36 mouse cellular contexts compared by ENCODE assay signal in genomic region chr4:150097847-150098246, GRCm38 (mm10). TPM values are rescaled to one million over a fixed set of nuclear protein-coding genes. Genes with fewer than 3 reads are reported as not detected.
DNase-seq lines count a peak whose midpoint lies in the region; ATAC-seq and TF ChIP-seq lines count a peak whose summit lies in the region.
"Had no signal": no experiment of that assay in that cellular context is flagged by ENCODE, and none has a peak within 500 bp of the region (broad histone marks: within the 10 kb centered on the region; RNA-seq: fewer than 3 reads in every experiment).

No protein-coding gene starts in this region.

- in situ Hi-C loops in CH12.LX (cut with MboI; ENCODE audit: low pct_ligation_motif_present, low pct_unique_long_range_greater_than_20kb, low sequenced_read_pairs) = loop anchor here (10.0 kb wide), 1 partner anchor 63 kb away; no protein-coding TSS in a partner anchor

- no peak overlapping the region for H3K27ac ChIP-seq in lung, embryonic 14.5 days (ENCODE audit: low read depth)
- H3K27ac ChIP-seq in CH12.LX (ENCODE audit: insufficient read depth, low read depth) = no peak overlapping the region
- H3K27ac ChIP-seq in stomach, embryonic 16.5 days (ENCODE audit: low read length) = peak overlapping the region; percentile 35; the same call in 1 of the 2 replicates
- no peak overlapping the region for H3K27ac ChIP-seq in kidney, embryonic 14.5 days (ENCODE audit: low read depth, low read length)
- no peak overlapping the region for H3K27ac ChIP-seq in forebrain, embryonic 10.5 days
- H3K27ac ChIP-seq: embryonic facial prominence, embryonic 10.5 days; embryonic facial prominence, embryonic 13.5 days; forebrain, embryonic 13.5 days; heart, adult 2 months; heart, embryonic 10.5 days; heart, embryonic 13.5 days; hindbrain, embryonic 14.5 days; hindbrain, postnatal 0 days had no signal

- H3K9ac ChIP-seq in lung, embryonic 14.5 days = no peak overlapping the region
- H3K9ac ChIP-seq in CH12.LX (ENCODE audit: insufficient read depth, low read depth) = no peak overlapping the region
- H3K9ac ChIP-seq in stomach, embryonic 16.5 days (ENCODE audit: low read length) = no peak overlapping the region; the same call in 1 of the 2 replicates
- no peak overlapping the region for H3K9ac ChIP-seq in kidney, embryonic 14.5 days (ENCODE audit: low read depth, low read length)
- H3K9ac ChIP-seq: embryonic facial prominence, embryonic 13.5 days; forebrain, embryonic 13.5 days; heart, embryonic 13.5 days; hindbrain, embryonic 14.5 days had no signal

- dilution Hi-C loops in CH12.LX (cut with MboI; ENCODE audit: extremely low pct_ligation_motif_present, extremely low pct_unique_long_range_greater_than_20kb, low sequenced_read_pairs) = no loop called here

- no peak for ATAC-seq in lung, embryonic 14.5 days (ENCODE audit: insufficient read depth)
- ATAC-seq in stomach, embryonic 16.5 days (ENCODE audit: insufficient read depth, low FRiP score) = no peak
- ATAC-seq in kidney, embryonic 14.5 days (ENCODE audit: low FRiP score, low TSS enrichment) = no peak
- ATAC-seq: activated CD4-positive, CD25-positive, alpha-beta regulatory T cell, adult 4 months; CD4-positive, CD25-positive, alpha-beta regulatory T cell, adult 4 months; forebrain, embryonic 13.5 days; forebrain, embryonic 16.5 days had no signal

- H3K27me3 ChIP-seq in lung, embryonic 14.5 days (ENCODE audit: insufficient read depth, low read length) = no peaks in the 10 kb centered on the region
- peaks cover 1% of the 10 kb centered on the region for H3K27me3 ChIP-seq in CH12.LX (replicated peaks)
- H3K27me3 ChIP-seq in stomach, embryonic 16.5 days (ENCODE audit: control insufficient read depth, insufficient read depth, low read length) = no peaks in the 10 kb centered on the region; the same call in 1 of the 2 replicates
- H3K27me3 ChIP-seq in kidney, embryonic 14.5 days (ENCODE audit: control insufficient read depth, insufficient read depth, low read length) = 0 out of 2 replicates have a peak, but pooled peaks cover 7% of the 10 kb centered on the region
- peaks cover 94% of the 10 kb centered on the region for H3K27me3 ChIP-seq in forebrain, embryonic 10.5 days (ENCODE audit: poor library complexity, severe bottlenecking)

- H3K4me3 ChIP-seq in lung, embryonic 14.5 days (ENCODE audit: low read depth, low read length) = no peak overlapping the region
- H3K4me3 ChIP-seq in lung, adult 2 months (replicated peaks; ENCODE audit: extremely low read depth, low read depth, low read length) = no peak overlapping the region
- H3K4me3 ChIP-seq in CH12.LX (replicated peaks in 1 of 3; ENCODE audit: low read depth in 2 of 3, low read length in 2 of 3, poor library complexity in 1 of 3) = no peak overlapping the region
- no peak overlapping the region for H3K4me3 ChIP-seq in stomach, embryonic 16.5 days (replicated peaks; ENCODE audit: low read length)
- no peak overlapping the region for H3K4me3 ChIP-seq in kidney, embryonic 14.5 days (ENCODE audit: low read length)
- no peak overlapping the region for H3K4me3 ChIP-seq in forebrain, embryonic 10.5 days
- H3K4me3 ChIP-seq: embryonic facial prominence, embryonic 10.5 days; embryonic facial prominence, embryonic 13.5 days; erythroblast, embryonic 14.5 days; forebrain, embryonic 13.5 days; heart, adult 2 months; heart, embryonic 10.5 days; heart, embryonic 13.5 days had no signal

- H3K79me2 ChIP-seq in CH12.LX (replicated peaks; ENCODE audit: control insufficient read depth, extremely low read depth, insufficient read depth, poor library complexity, severe bottlenecking) = no peaks in the 10 kb centered on the region

- H3K4me2 ChIP-seq in lung, embryonic 14.5 days = no peak overlapping the region
- H3K4me2 ChIP-seq in CH12.LX (ENCODE audit: insufficient read depth, low read depth, poor library complexity, severe bottlenecking) = peak overlapping the region; percentile 8; the same call in 1 of the 2 replicates
- no peak overlapping the region for H3K4me2 ChIP-seq in stomach, embryonic 16.5 days (ENCODE audit: low read depth, low read length)
- no peak overlapping the region for H3K4me2 ChIP-seq in kidney, embryonic 14.5 days (replicated peaks; ENCODE audit: low read depth, low read length)
- H3K4me2 ChIP-seq: embryonic facial prominence, embryonic 13.5 days; forebrain, embryonic 13.5 days; heart, embryonic 13.5 days; hindbrain, embryonic 14.5 days had no signal

- TF ChIP-seq RAD21 in CH12.LX (IDR thresholded peaks at IDR 0.05; ENCODE audit: low read depth, low read length) = no peak; the same call in 1 of the 2 replicates

- no peaks in the 10 kb centered on the region for H3K9me3 ChIP-seq in lung, embryonic 14.5 days (ENCODE audit: low read depth, low read length)
- H3K9me3 ChIP-seq in CH12.LX (replicated peaks; ENCODE audit: low read length) = peaks cover 4% of the 10 kb centered on the region
- no peaks in the 10 kb centered on the region for H3K9me3 ChIP-seq in stomach, embryonic 16.5 days (replicated peaks; ENCODE audit: control insufficient read depth, low read length)
- no peaks in the 10 kb centered on the region for H3K9me3 ChIP-seq in kidney, embryonic 14.5 days (ENCODE audit: control insufficient read depth, low read length)
- H3K9me3 ChIP-seq in forebrain, embryonic 10.5 days = no peaks in the 10 kb centered on the region
- H3K9me3 ChIP-seq: embryonic facial prominence, embryonic 10.5 days; embryonic facial prominence, embryonic 13.5 days; forebrain, embryonic 13.5 days; heart, embryonic 10.5 days; heart, embryonic 13.5 days had no signal

- peaks cover 9% of the 10 kb centered on the region; the same call in 1 of the 2 replicates for H3K36me3 ChIP-seq in lung, embryonic 14.5 days (ENCODE audit: insufficient read depth)
- H3K36me3 ChIP-seq in CH12.LX (replicated peaks in 1 of 2; ENCODE audit: control insufficient read depth in 1 of 2, insufficient read depth in 1 of 2, low read length in 1 of 2) = peaks cover 3 to 53% of the 10 kb centered on the region in 2 experiments
- 0 out of 2 replicates have a peak, but pooled peaks cover 10% of the 10 kb centered on the region for H3K36me3 ChIP-seq in stomach, embryonic 16.5 days (ENCODE audit: control insufficient read depth, insufficient read depth, low read length)
- H3K36me3 ChIP-seq in kidney, embryonic 14.5 days (ENCODE audit: control insufficient read depth, insufficient read depth, low read length) = no peaks in the 10 kb centered on the region
- no peaks in the 10 kb centered on the region for H3K36me3 ChIP-seq in forebrain, embryonic 10.5 days (replicated peaks)
- H3K36me3 ChIP-seq: embryonic facial prominence, embryonic 10.5 days had no signal

- TF ChIP-seq POLR2A in lung, adult 2 months (IDR thresholded peaks at IDR 0.05; ENCODE audit: borderline replicate concordance, extremely low read depth, low read depth, low read length) = no peak
- no peak for TF ChIP-seq POLR2A in CH12.LX (IDR thresholded peaks at IDR 0.05; ENCODE audit: low read depth, low read length)

- WGBS in lung, embryonic 14.5 days = 56% methylated on average over 4 of the region's 4 CpGs
- WGBS in lung, adult 2 months = 74% methylated on average over 4 of the region's 4 CpGs
- WGBS in stomach, embryonic 16.5 days = 59% methylated on average over 4 of the region's 4 CpGs
- WGBS in kidney, embryonic 14.5 days = 89% methylated on average over 4 of the region's 4 CpGs
- WGBS in forebrain, embryonic 10.5 days = 91% methylated on average over 4 of the region's 4 CpGs

- DNase-seq in lung, embryonic 14.5 days = no peak
- DNase-seq in lung, adult 2 months = no peak
- peak; percentile 73 for DNase-seq in CH12.LX (ENCODE audit: extremely low read depth)
- DNase-seq in forebrain, embryonic 10.5 days (ENCODE audit: extremely low spot score, low spot score) = no peak
- DNase-seq: adrenal gland, adult 8-10 months; adrenal gland, postnatal 25 days; cerebellum, adult 11-12 months; cerebellum, adult 8-10 months; cerebellum, postnatal 10 days; cerebellum, postnatal 36 days; embryo, embryonic 11 days; gastrocnemius, postnatal 10 days; gastrocnemius, postnatal 36 days; heart, adult 2 months; heart, postnatal 14 days; heart, postnatal 4 days had no signal

- H3K4me1 ChIP-seq in lung, embryonic 14.5 days (ENCODE audit: insufficient read depth) = peaks cover 15% of the 10 kb centered on the region
- H3K4me1 ChIP-seq in lung, adult 2 months (ENCODE audit: control insufficient read depth, insufficient read depth, low read length) = no peaks in the 10 kb centered on the region
- peaks cover 27 to 65% of the 10 kb centered on the region in 2 experiments for H3K4me1 ChIP-seq in CH12.LX (ENCODE audit: control insufficient read depth in 1 of 2, insufficient read depth in 2 of 2)
- H3K4me1 ChIP-seq in stomach, embryonic 16.5 days (ENCODE audit: control insufficient read depth, insufficient read depth, low read length) = peaks cover 21% of the 10 kb centered on the region
- peaks cover 15% of the 10 kb centered on the region; the same call in 1 of the 2 replicates for H3K4me1 ChIP-seq in kidney, embryonic 14.5 days (ENCODE audit: control insufficient read depth, insufficient read depth, low read length)
- H3K4me1 ChIP-seq in forebrain, embryonic 10.5 days = peaks cover 21% of the 10 kb centered on the region

- peak; percentile 93 for TF ChIP-seq EP300 in CH12.LX (IDR thresholded peaks at IDR 0.05; ENCODE audit: low read length)

- 0 out of 2 replicates have a peak, but pooled peaks have one; percentile 1 for TF ChIP-seq CTCF in lung, embryonic 14.5 days (IDR thresholded peaks at IDR 0.05; ENCODE audit: low read depth)
- no peak for TF ChIP-seq CTCF in lung, adult 2 months (IDR thresholded peaks at IDR 0.05; ENCODE audit: insufficient read depth, low read length)
- TF ChIP-seq CTCF in CH12.LX (conservative IDR thresholded peaks at IDR 0.05 in 1 of 2, IDR thresholded peaks at IDR 0.05 in 1 of 2; ENCODE audit: low read depth in 2 of 2, low read length in 2 of 2) = peak in 1 of 2 experiments; percentile 17; a peak in 2 of 4 replicates

RNA-seq across cellular contexts. Expression of gene Gpr157, which starts 10.7 kb away (rescaled TPM):
- 1.4 and 1.5 TPM in 2 replicates for polyA plus RNA-seq in lung, embryonic 14.5 days (2014; fragmentation: Nextera tagmentation; extraction: Ambion mirVana)
- polyA plus RNA-seq in lung, adult 2 months (2012; rRNA removed) = 3.8 and 5.0 TPM in 2 replicates
- total RNA-seq in CH12.LX (2012; rRNA removed) (1.3 and 2.8 TPM in 2 replicates), CH12.LX (2014; rRNA removed) (2.3 and 2.6 TPM in 2 replicates)
- polyA plus RNA-seq in CH12.LX (2012; ENCODE audit: insufficient read length, low read depth) = 3.1 and 3.5 TPM in 2 replicates
- 1.5 TPM in 2 replicates for polyA plus RNA-seq in stomach, embryonic 16.5 days (2015; fragmentation: Nextera tagmentation; extraction: Ambion mirVana)
- polyA plus RNA-seq in kidney, embryonic 14.5 days (2014; fragmentation: Nextera tagmentation; extraction: Ambion mirVana) = 0.20 and 0.24 TPM in 2 replicates
- polyA plus RNA-seq in forebrain, embryonic 10.5 days (2016; fragmentation: Nextera tagmentation; extraction: Ambion mirVana) = 0.32 and 0.41 TPM in 2 replicates

RNA-seq across cellular contexts. Expression of gene Slc2a5, which starts 21.2 kb away (rescaled TPM):
- polyA plus RNA-seq in lung, embryonic 14.5 days (2014; fragmentation: Nextera tagmentation; extraction: Ambion mirVana) = 0.60 and 0.70 TPM in 2 replicates
- 0.66 and 4.5 TPM in 2 replicates for polyA plus RNA-seq in lung, adult 2 months (2012; rRNA removed)
- total RNA-seq in CH12.LX (2012; rRNA removed) (0.38 and 1.4 TPM in 2 replicates), CH12.LX (2014; rRNA removed) (0.70 and 0.81 TPM in 2 replicates)
- 1.1 and 1.5 TPM in 2 replicates for polyA plus RNA-seq in CH12.LX (2012; ENCODE audit: insufficient read length, low read depth)
- polyA plus RNA-seq in stomach, embryonic 16.5 days (2015; fragmentation: Nextera tagmentation; extraction: Ambion mirVana) = 1.00 and 1.8 TPM in 2 replicates
- 0.91 and 2.2 TPM in 2 replicates for polyA plus RNA-seq in kidney, embryonic 14.5 days (2014; fragmentation: Nextera tagmentation; extraction: Ambion mirVana)
- polyA plus RNA-seq in forebrain, embryonic 10.5 days (2016; fragmentation: Nextera tagmentation; extraction: Ambion mirVana) = 1.3 and 1.6 TPM in 2 replicates
- total RNA-seq: gastrocnemius, adult 18-20 months; granulocyte monocyte progenitor cell, adult 5-6 weeks had no signal
- polyA plus RNA-seq: activated CD4-positive, CD25-positive, alpha-beta regulatory T cell, adult 4 months; C2C12; CD4-positive, CD25-positive, alpha-beta regulatory T cell, adult 4 months; erythroblast, embryonic 14.5 days had no signal

RNA-seq across cellular contexts. Expression of gene Slc2a7, which starts 50.9 kb away (rescaled TPM):
- not detected in 2 replicates for polyA plus RNA-seq in lung, embryonic 14.5 days (2014; fragmentation: Nextera tagmentation; extraction: Ambion mirVana)
- not detected in 2 replicates for polyA plus RNA-seq in lung, adult 2 months (2012; rRNA removed)
- total RNA-seq in CH12.LX (2012; rRNA removed) (0.13 TPM in 1 of 2 replicates, not detected in the other), CH12.LX (2014; rRNA removed) (not detected in 2 replicates)
- polyA plus RNA-seq in CH12.LX (2012; ENCODE audit: insufficient read length, low read depth) = 0.14 TPM in 1 of 2 replicates, not detected in the other
- 0.14 TPM in 1 of 2 replicates, not detected in the other for polyA plus RNA-seq in stomach, embryonic 16.5 days (2015; fragmentation: Nextera tagmentation; extraction: Ambion mirVana)
- not detected in 2 replicates for polyA plus RNA-seq in kidney, embryonic 14.5 days (2014; fragmentation: Nextera tagmentation; extraction: Ambion mirVana)
- polyA plus RNA-seq in forebrain, embryonic 10.5 days (2016; fragmentation: Nextera tagmentation; extraction: Ambion mirVana) = not detected in 2 replicates
- total RNA-seq: adrenal gland, adult 8-10 months; adrenal gland, postnatal 25 days; gastrocnemius, adult 18-20 months; gastrocnemius, postnatal 10 days; gastrocnemius, postnatal 36 days; granulocyte monocyte progenitor cell, adult 5-6 weeks; heart, adult 2 months; heart, postnatal 14 days; heart, postnatal 4 days; hindbrain, postnatal 0 days had no signal
- polyA plus RNA-seq: activated CD4-positive, CD25-positive, alpha-beta regulatory T cell, adult 4 months; brain, embryonic 14.5 days; C2C12; CD4-positive, CD25-positive, alpha-beta regulatory T cell, adult 4 months; cortical plate, adult 2 months; embryonic facial prominence, embryonic 10.5 days; embryonic facial prominence, embryonic 13.5 days; erythroblast, embryonic 14.5 days; forebrain, embryonic 13.5 days; forebrain, embryonic 16.5 days; heart, adult 2 months; heart, embryonic 10.5 days; heart, embryonic 13.5 days; heart, embryonic 16.5 days; hindbrain, embryonic 11.5 days; hindbrain, embryonic 14.5 days; hindbrain, postnatal 0 days had no signal
